Mouse (Mus musculus): ENCODE data around the gene Sec11a. TPM values are rescaled to one million over a fixed set of nuclear protein-coding genes. Genes with fewer than 3 reads are reported as not detected.
"Not testable (repeated sequence)": the region's sequence is repeated elsewhere in the genome, so short reads cannot be mapped to it uniquely, and the experiment has no call there.

Gene Sec11a
- polyA plus RNA-seq, 1 experiment from 2014 or later, result 222 TPM

DNA sequence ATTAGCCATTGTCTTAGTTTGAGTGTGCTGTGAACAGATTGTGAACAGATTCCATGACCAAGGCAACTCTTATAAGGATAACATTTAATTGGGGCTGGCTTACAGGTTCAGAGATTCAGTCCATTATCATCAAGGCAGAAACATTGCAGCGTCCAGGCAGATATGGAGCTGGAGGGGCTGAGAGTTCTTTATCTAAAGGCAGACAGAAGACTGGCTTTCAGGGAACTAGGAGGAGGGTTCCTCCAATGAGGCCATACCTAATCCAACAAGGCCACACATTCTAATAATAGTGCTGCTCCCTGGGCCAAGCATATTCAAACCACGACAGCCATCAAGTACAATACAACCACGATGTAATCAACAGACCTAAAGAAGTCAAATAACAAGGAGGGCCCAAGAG is 11.4 kb upstream of the Sec11a start:
- 85% methylated on average over 3 of the region's 3 CpGs for WGBS
- no peak for TF ChIP-seq CTCF (IDR thresholded peaks at IDR 0.05; ENCODE audit: low read depth)
- H3K36me3 ChIP-seq (ENCODE audit: insufficient read depth, low read length), result no peaks in the 10 kb centered on the region
- H3K27me3 ChIP-seq (ENCODE audit: insufficient read depth, low read length), result no peaks in the 10 kb centered on the region
- H3K9ac ChIP-seq (ENCODE audit: low read depth, low read length), result no peak overlapping the region
- no peaks in the 10 kb centered on the region for H3K4me1 ChIP-seq (replicated peaks; ENCODE audit: insufficient read depth, low read length)
- no peak overlapping the region for H3K27ac ChIP-seq
- no peaks in the 10 kb centered on the region for H3K9me3 ChIP-seq (replicated peaks; ENCODE audit: low read length)
- no peak overlapping the region for H3K4me3 ChIP-seq (replicated peaks; ENCODE audit: low read depth, low read length)
- no peak overlapping the region for H3K4me2 ChIP-seq (ENCODE audit: low read length)
- no peak for DNase-seq (ENCODE audit: low spot score)
- ATAC-seq (replicated peaks; ENCODE audit: low FRiP score, low read depth), result no peak

- TF ChIP-seq CTCF (IDR thresholded peaks at IDR 0.05; ENCODE audit: low read depth), result no peak
- H3K27me3 ChIP-seq (ENCODE audit: insufficient read depth, low read length), result no peaks in the 10 kb centered on the region
- H3K4me1 ChIP-seq (replicated peaks; ENCODE audit: insufficient read depth, low read length), result no peaks in the 10 kb centered on the region
- WGBS, result 71% methylated on average over 2 of the region's 2 CpGs
- no peak overlapping the region for H3K9ac ChIP-seq (ENCODE audit: low read depth, low read length)
- H3K36me3 ChIP-seq (ENCODE audit: insufficient read depth, low read length), result no peaks in the 10 kb centered on the region
- H3K9me3 ChIP-seq (replicated peaks; ENCODE audit: low read length), result no peaks in the 10 kb centered on the region
- H3K4me3 ChIP-seq (replicated peaks; ENCODE audit: low read depth, low read length), result no peak overlapping the region
- no peak overlapping the region for H3K27ac ChIP-seq
- H3K4me2 ChIP-seq (ENCODE audit: low read length), result no peak overlapping the region
- no peak for ATAC-seq (replicated peaks; ENCODE audit: low FRiP score, low read depth)
- DNase-seq (ENCODE audit: low spot score), result no peak
These were observed 9.3 kb upstream of the Sec11a start for GRCm38 (mm10) chr7:80956891-80957290.

- WGBS, result 42% methylated on average over 2 of the region's 2 CpGs
- ATAC-seq (replicated peaks; ENCODE audit: low FRiP score, low read depth) (peak; percentile 74), DNase-seq (ENCODE audit: low spot score) (peak; percentile 58)
- Histone ChIP-seq H3K9me3 (replicated peaks; ENCODE audit: low read length) (no peaks in the 10 kb centered on the region), H3K9ac (ENCODE audit: low read depth, low read length) (no peak overlapping the region), H3K36me3 (ENCODE audit: insufficient read depth, low read length) (no peaks in the 10 kb centered on the region), H3K4me1 (replicated peaks; ENCODE audit: insufficient read depth, low read length) (no peaks in the 10 kb centered on the region), H3K4me3 (replicated peaks; ENCODE audit: low read depth, low read length) (no peak overlapping the region), H3K27me3 (ENCODE audit: insufficient read depth, low read length) (no peaks in the 10 kb centered on the region), H3K27ac (no peak overlapping the region), H3K4me2 (ENCODE audit: low read length) (no peak overlapping the region)
- TF ChIP-seq CTCF (IDR thresholded peaks at IDR 0.05; ENCODE audit: low read depth), result no peak
These were observed 6.7 kb upstream of the Sec11a start for GRCm38 (mm10) chr7:80954251-80954650.

DNA sequence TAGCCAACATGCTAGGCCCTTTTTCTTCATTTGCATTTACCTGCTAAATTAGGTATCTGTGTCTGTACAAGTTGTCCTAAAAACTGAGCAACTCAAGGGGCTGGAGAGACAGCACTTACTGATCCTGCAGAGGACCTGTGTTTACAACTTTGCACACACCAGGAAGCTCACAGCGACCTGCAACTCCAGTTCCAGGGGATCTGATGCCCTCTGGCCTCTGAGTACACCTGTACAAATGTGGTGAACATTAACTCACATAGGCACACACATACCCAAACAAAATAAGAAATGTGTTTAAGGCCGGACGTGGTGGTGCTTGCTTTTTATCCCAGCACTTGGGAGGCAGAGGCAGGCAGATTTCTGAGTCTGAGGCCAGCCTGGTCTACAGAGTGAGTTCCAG is 4.6 kb upstream of the Sec11a start:
- H3K27me3 ChIP-seq (ENCODE audit: insufficient read depth, low read length), result no peaks in the 10 kb centered on the region
- 51% methylated on average over 3 of the region's 3 CpGs for WGBS
- no peak overlapping the region for H3K27ac ChIP-seq
- no peaks in the 10 kb centered on the region for H3K9me3 ChIP-seq (replicated peaks; ENCODE audit: low read length)
- ATAC-seq (replicated peaks; ENCODE audit: low FRiP score, low read depth), result no peak
- no peak overlapping the region for H3K4me3 ChIP-seq (replicated peaks; ENCODE audit: low read depth, low read length)
- no peak for TF ChIP-seq CTCF (IDR thresholded peaks at IDR 0.05; ENCODE audit: low read depth)
- no peaks in the 10 kb centered on the region for H3K36me3 ChIP-seq (ENCODE audit: insufficient read depth, low read length)
- peaks cover 3% of the 10 kb centered on the region; the same call in 1 of the 2 replicates for H3K4me1 ChIP-seq (replicated peaks; ENCODE audit: insufficient read depth, low read length)
- no peak overlapping the region for H3K9ac ChIP-seq (ENCODE audit: low read depth, low read length)
- DNase-seq (ENCODE audit: low spot score), result no peak
- no peak overlapping the region for H3K4me2 ChIP-seq (ENCODE audit: low read length)

DNA sequence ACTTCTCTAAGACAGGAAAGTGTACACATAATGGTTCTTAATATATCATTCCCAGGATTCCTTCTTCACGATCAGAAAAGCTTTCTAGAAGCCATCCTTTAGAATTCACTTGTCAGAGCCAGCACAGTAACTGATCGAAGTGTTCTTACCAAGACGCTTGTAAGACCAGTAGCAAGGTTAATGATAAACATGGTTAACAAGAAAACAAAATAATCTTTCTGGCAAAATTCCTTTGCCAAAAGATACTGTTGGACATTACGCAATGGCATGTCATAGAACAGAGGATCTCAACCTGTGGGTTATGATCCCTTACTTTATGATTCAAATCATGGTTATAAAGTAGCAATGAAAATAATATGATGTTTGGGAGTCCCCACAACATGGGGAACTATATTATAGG is 3.9 kb upstream of the Sec11a start:
- Histone ChIP-seq H3K9me3 (replicated peaks; ENCODE audit: low read length) (no peaks in the 10 kb centered on the region), H3K9ac (ENCODE audit: low read depth, low read length) (no peak overlapping the region), H3K27me3 (ENCODE audit: insufficient read depth, low read length) (no peaks in the 10 kb centered on the region), H3K4me1 (replicated peaks; ENCODE audit: insufficient read depth, low read length) (peaks cover 3% of the 10 kb centered on the region; the same call in 1 of the 2 replicates), H3K27ac (no peak overlapping the region), H3K4me2 (ENCODE audit: low read length) (no peak overlapping the region), H3K4me3 (replicated peaks; ENCODE audit: low read depth, low read length) (no peak overlapping the region), H3K36me3 (ENCODE audit: insufficient read depth, low read length) (no peaks in the 10 kb centered on the region)
- TF ChIP-seq CTCF (IDR thresholded peaks at IDR 0.05; ENCODE audit: low read depth), result no peak
- DNase-seq (ENCODE audit: low spot score) (no peak), ATAC-seq (replicated peaks; ENCODE audit: low FRiP score, low read depth) (no peak)
- 80% methylated on average over 4 of the region's 4 CpGs for WGBS

GRCm38 (mm10) chr7:80939808-80940207 is 7.8 kb downstream of the Sec11a start:
- Histone ChIP-seq H3K36me3 (ENCODE audit: insufficient read depth, low read length) (0 out of 2 replicates have a peak, but pooled peaks cover 2% of the 10 kb centered on the region), H3K9me3 (replicated peaks; ENCODE audit: low read length) (no peaks in the 10 kb centered on the region), H3K27ac (no peak overlapping the region), H3K27me3 (ENCODE audit: insufficient read depth, low read length) (no peaks in the 10 kb centered on the region), H3K4me3 (replicated peaks; ENCODE audit: low read depth, low read length) (no peak overlapping the region), H3K9ac (ENCODE audit: low read depth, low read length) (no peak overlapping the region), H3K4me1 (replicated peaks; ENCODE audit: insufficient read depth, low read length) (no peaks in the 10 kb centered on the region), H3K4me2 (ENCODE audit: low read length) (no peak overlapping the region)
- no peak for TF ChIP-seq CTCF (IDR thresholded peaks at IDR 0.05; ENCODE audit: low read depth)
- no peak for ATAC-seq (replicated peaks; ENCODE audit: low FRiP score, low read depth)
- WGBS, result 86% methylated on average over 4 of the region's 4 CpGs
- no peak for DNase-seq (ENCODE audit: low spot score)

DNA sequence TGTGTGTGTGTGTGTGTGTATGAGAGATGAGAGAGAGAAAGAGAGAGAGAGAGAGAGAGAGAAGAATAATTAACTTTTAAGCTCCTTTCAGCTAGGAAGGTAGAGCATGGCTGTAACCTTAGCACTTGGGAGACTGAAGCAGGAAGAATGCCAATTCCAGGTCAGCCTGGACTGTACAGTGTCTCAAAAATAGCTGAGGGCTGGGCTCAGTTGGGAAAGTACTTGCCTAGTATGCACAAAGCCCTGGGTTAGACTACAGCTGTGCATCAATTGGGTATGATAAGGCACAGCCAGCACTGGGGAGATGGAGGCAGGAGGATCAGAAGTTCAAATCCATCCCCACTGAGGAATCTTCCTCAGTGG is 10.3 kb downstream of the Sec11a start:
- not testable (repeated sequence) for H3K4me3 ChIP-seq (replicated peaks; ENCODE audit: low read depth, low read length); H3K27me3 ChIP-seq (ENCODE audit: insufficient read depth, low read length); H3K4me2 ChIP-seq (ENCODE audit: low read length); H3K27ac ChIP-seq; H3K9me3 ChIP-seq (replicated peaks; ENCODE audit: low read length); H3K36me3 ChIP-seq (ENCODE audit: insufficient read depth, low read length); H3K4me1 ChIP-seq (replicated peaks; ENCODE audit: insufficient read depth, low read length); DNase-seq (ENCODE audit: low spot score); ATAC-seq (replicated peaks; ENCODE audit: low FRiP score, low read depth); H3K9ac ChIP-seq (ENCODE audit: low read depth, low read length)

DNA sequence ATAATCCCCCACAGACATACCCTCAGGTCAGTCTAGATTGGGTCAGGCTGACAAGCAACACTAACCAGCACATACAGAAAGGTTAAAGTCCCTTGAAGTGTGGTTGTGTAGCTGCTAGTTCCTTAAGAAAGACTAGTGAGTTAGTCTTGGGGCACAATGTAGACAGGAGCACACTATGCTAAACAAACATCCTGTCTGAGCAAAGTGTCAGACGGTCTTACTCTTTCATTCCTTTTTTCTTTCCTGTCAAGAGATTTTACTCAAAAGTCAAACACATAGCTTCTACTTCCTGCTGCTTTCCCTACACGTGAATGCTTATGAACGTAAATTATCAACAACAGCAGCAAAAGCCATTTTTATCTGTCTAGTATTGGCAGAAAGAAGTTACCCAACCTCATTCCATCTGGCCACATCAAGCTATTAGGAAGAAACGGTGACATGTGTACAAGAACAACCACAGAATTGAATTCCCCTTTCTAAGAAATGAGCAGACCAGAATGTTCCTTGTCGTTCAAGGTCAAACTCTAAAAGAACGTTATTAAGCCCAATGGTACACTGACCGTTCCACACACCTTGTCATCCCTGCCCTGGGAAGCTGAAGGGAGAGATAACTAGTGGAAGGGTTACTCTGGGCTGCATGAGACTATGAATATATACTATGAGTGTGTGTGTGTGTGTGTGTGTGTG is 10.8 kb downstream of the Sec11a start:
- not testable (repeated sequence) for H3K4me3 ChIP-seq (replicated peaks; ENCODE audit: low read depth, low read length); ATAC-seq (replicated peaks; ENCODE audit: low FRiP score, low read depth); H3K27ac ChIP-seq; H3K9me3 ChIP-seq (replicated peaks; ENCODE audit: low read length); DNase-seq (ENCODE audit: low spot score); H3K27me3 ChIP-seq (ENCODE audit: insufficient read depth, low read length); H3K4me2 ChIP-seq (ENCODE audit: low read length); H3K36me3 ChIP-seq (ENCODE audit: insufficient read depth, low read length); H3K4me1 ChIP-seq (replicated peaks; ENCODE audit: insufficient read depth, low read length); H3K9ac ChIP-seq (ENCODE audit: low read depth, low read length)
- 51% methylated on average over 7 of the region's 7 CpGs for WGBS

Data from kidney, postnatal 0 days (tissue).